Mouse (Mus musculus) lung, postnatal 0 days (tissue): ENCODE measurements around the gene Gstm5.

Experiments
- CTCF ChIP-seq: IDR thresholded peaks from 2 replicates; pipeline ENCODE4 v1.5.1; 2016; ENCODE audit warnings: antibody characterized with exemption, mild to moderate bottlenecking
- EP300 ChIP-seq: IDR thresholded peaks from 2 replicates; pipeline ENCODE4 v1.6.1; 2016; ENCODE audit warnings: antibody characterized with exemption, mild to moderate bottlenecking, control low read depth

- TF ChIP-seq CTCF (peak; percentile 91), EP300 (no peak)
These were observed 43.8 kb downstream of the Gstm5 start for GRCm38 (mm10) chr3:107939403-107939802.
